Mouse (Mus musculus) neural tube, embryonic 11.5 days (tissue): ENCODE results near the gene H1foo. TPM values are rescaled to one million over a fixed set of nuclear protein-coding genes. Genes with fewer than 3 reads are reported as not detected.

Experiments used
- ATAC-seq: fragments of 200-750 bp; cut with Nextera tagmentation; 2 replicates; pipeline ENCODE4 v1.8.0; 2017; ENCODE audit warnings: moderate number of reproducible peaks, mild to moderate bottlenecking, moderate TSS enrichment, moderate library complexity; ENCODE audit not compliant: insufficient read depth, low FRiP score, low TSS enrichment
- DNase-seq: peaks from one replicate; pipeline ENCODE4 v3.0.0-alpha.2; 2015; ENCODE audit warnings: low spot score
- H3K27ac ChIP-seq: fragments of 300-500 bp; sonication (generic); 2 replicates; pipeline ENCODE4 v1.5.1; 2014; ENCODE audit warnings: low read depth, mild to moderate bottlenecking, low read length
- H3K27me3 ChIP-seq: fragments of 300-500 bp; sonication (generic); 2 replicates; pipeline ENCODE4 v1.6.1; 2014; ENCODE audit warnings: mild to moderate bottlenecking, low read length, mixed read lengths; ENCODE audit not compliant: control insufficient read depth, insufficient read depth
- H3K36me3 ChIP-seq: fragments of 300-500 bp; sonication (generic); 2 replicates; pipeline ENCODE4 v1.6.1; 2014; ENCODE audit warnings: mild to moderate bottlenecking, low read length, moderate library complexity, mixed read lengths; ENCODE audit not compliant: control insufficient read depth, insufficient read depth
- H3K4me1 ChIP-seq: fragments of 300-500 bp; sonication (generic); 2 replicates; pipeline ENCODE4 v1.6.1; 2014; ENCODE audit warnings: low read length, mixed read lengths; ENCODE audit not compliant: control insufficient read depth, insufficient read depth
- H3K4me2 ChIP-seq: fragments of 300-500 bp; sonication (generic); 2 replicates; pipeline ENCODE4 v1.6.1; 2014; ENCODE audit warnings: low read depth, mild to moderate bottlenecking, moderate library complexity
- H3K4me3 ChIP-seq: fragments of 300-500 bp; sonication (generic); 2 replicates; pipeline ENCODE4 v1.5.1; 2014; ENCODE audit warnings: low read depth, low read length
- H3K9ac ChIP-seq: fragments of 300-500 bp; sonication (generic); 2 replicates; pipeline ENCODE4 v1.6.1; 2014; ENCODE audit warnings: mild to moderate bottlenecking, low read length
- H3K9me3 ChIP-seq: fragments of 300-500 bp; sonication (generic); 2 replicates; pipeline ENCODE4 v1.6.1; 2016; ENCODE audit warnings: low read length; ENCODE audit not compliant: control insufficient read depth
- WGBS: fragments of 180-500 bp; shearing (Covaris S2); extraction: QIAGEN DNeasy Blood & Tissue Kit; methylation state at CpG from one replicate; pipeline ENCODE4 v1.1.7; 2014; 5-methylcytosine and 5-hydroxymethylcytosine counted together
- polyA plus RNA-seq: library from polyadenylated mRNA; unstranded; fragments of >200 nt; fragmentation: Nextera tagmentation; extraction: Ambion mirVana; gene quantifications from 2 replicates; pipeline ENCODE4 v1.2.1, GENCODE M21; 2014

Gene H1foo
- polyA plus RNA-seq, 1 experiment from 2014 or later = not detected

- DNase-seq (no peak), ATAC-seq (no peak)
- 80% methylated on average over 8 of the region's 8 CpGs for WGBS
- Histone ChIP-seq H3K4me1 (no peaks in the 10 kb centered on the region), H3K9me3 (no peaks in the 10 kb centered on the region), H3K27me3 (no peaks in the 10 kb centered on the region), H3K27ac (no peak overlapping the region), H3K9ac (no peak overlapping the region), H3K4me2 (no peak overlapping the region), H3K4me3 (no peak overlapping the region), H3K36me3 (no peaks in the 10 kb centered on the region)
These were observed 9.2 kb upstream of the H1foo start for GRCm38 (mm10) chr6:115935544-115935943.

- Histone ChIP-seq H3K4me1 (no peaks in the 10 kb centered on the region), H3K27me3 (no peaks in the 10 kb centered on the region), H3K9me3 (no peaks in the 10 kb centered on the region), H3K36me3 (no peaks in the 10 kb centered on the region), H3K4me2 (no peak overlapping the region), H3K9ac (no peak overlapping the region), H3K27ac (no peak overlapping the region), H3K4me3 (no peak overlapping the region)
- ATAC-seq (no peak), DNase-seq (no peak)
- WGBS = 92% methylated on average over 2 of the region's 2 CpGs
These were observed 6.7 kb upstream of the H1foo start for GRCm38 (mm10) chr6:115938011-115938410.

GRCm38 (mm10) chr6:115938798-115939197 is 5.9 kb upstream of the H1foo start:
- no peak overlapping the region for H3K27ac ChIP-seq
- DNase-seq (no peak), ATAC-seq (no peak)
- no peaks in the 10 kb centered on the region for H3K4me1 ChIP-seq
- H3K9ac ChIP-seq = no peak overlapping the region
- no peaks in the 10 kb centered on the region for H3K36me3 ChIP-seq
- H3K4me2 ChIP-seq = no peak overlapping the region
- 59% methylated on average over 1 of the region's 1 CpGs for WGBS
- H3K9me3 ChIP-seq = no peaks in the 10 kb centered on the region
- no peak overlapping the region for H3K4me3 ChIP-seq
- H3K27me3 ChIP-seq = no peaks in the 10 kb centered on the region

- no peak for DNase-seq
- no peaks in the 10 kb centered on the region for H3K36me3 ChIP-seq
- no peaks in the 10 kb centered on the region for H3K4me1 ChIP-seq
- no peak overlapping the region for H3K4me2 ChIP-seq
- H3K9ac ChIP-seq = no peak overlapping the region
- H3K27ac ChIP-seq = no peak overlapping the region
- no peak for ATAC-seq
- no peak overlapping the region for H3K4me3 ChIP-seq
- 97% methylated on average over 1 of the region's 1 CpGs for WGBS
- H3K9me3 ChIP-seq = no peaks in the 10 kb centered on the region
- H3K27me3 ChIP-seq = no peaks in the 10 kb centered on the region
These were observed 4.1 kb upstream of the H1foo start for GRCm38 (mm10) chr6:115940603-115941002.

GRCm38 (mm10) chr6:115941128-115941527 is 3.6 kb upstream of the H1foo start:
- DNase-seq (no peak), ATAC-seq (no peak)
- Histone ChIP-seq H3K9ac (no peak overlapping the region), H3K27me3 (no peaks in the 10 kb centered on the region), H3K4me3 (no peak overlapping the region), H3K9me3 (no peaks in the 10 kb centered on the region), H3K4me2 (no peak overlapping the region), H3K27ac (no peak overlapping the region), H3K4me1 (no peaks in the 10 kb centered on the region), H3K36me3 (no peaks in the 10 kb centered on the region)
- WGBS = 9% methylated on average over 10 of the region's 12 CpGs

GRCm38 (mm10) chr6:115943498-115944427 is 975 bp upstream of the H1foo start:
- no peak overlapping the region for H3K27ac ChIP-seq
- WGBS = 79% methylated on average over 9 of the region's 9 CpGs

GRCm38 (mm10) chr6:115945633-115946032 is 895 bp downstream of the H1foo start:
- H3K4me3 ChIP-seq = no peak overlapping the region
- H3K9ac ChIP-seq = no peak overlapping the region
- H3K4me1 ChIP-seq = no peaks in the 10 kb centered on the region
- 86% methylated on average over 8 of the region's 8 CpGs for WGBS
- no peaks in the 10 kb centered on the region for H3K27me3 ChIP-seq
- H3K27ac ChIP-seq = no peak overlapping the region
- H3K4me2 ChIP-seq = no peak overlapping the region
- no peaks in the 10 kb centered on the region for H3K36me3 ChIP-seq
- ATAC-seq = no peak
- no peak for DNase-seq
- H3K9me3 ChIP-seq = no peaks in the 10 kb centered on the region

More at GRCm38 (mm10) chr6:115943498-115944427, 975 bp upstream of the H1foo start:
- no peak overlapping the region for H3K4me2 ChIP-seq
- no peaks in the 10 kb centered on the region for H3K4me1 ChIP-seq
- H3K4me3 ChIP-seq = no peak overlapping the region
- H3K27me3 ChIP-seq = no peaks in the 10 kb centered on the region
- H3K9ac ChIP-seq = no peak overlapping the region
- ATAC-seq = no peak
- H3K9me3 ChIP-seq = no peaks in the 10 kb centered on the region
- no peaks in the 10 kb centered on the region for H3K36me3 ChIP-seq
- DNase-seq = no peak

- no peaks in the 10 kb centered on the region for H3K36me3 ChIP-seq
- no peak overlapping the region for H3K4me2 ChIP-seq
- no peak for ATAC-seq
- H3K27me3 ChIP-seq = no peaks in the 10 kb centered on the region
- H3K4me3 ChIP-seq = no peak overlapping the region
- no peaks in the 10 kb centered on the region for H3K9me3 ChIP-seq
- WGBS = 75% methylated on average over 6 of the region's 6 CpGs
- H3K27ac ChIP-seq = no peak overlapping the region
- no peaks in the 10 kb centered on the region for H3K4me1 ChIP-seq
- DNase-seq = no peak
- no peak overlapping the region for H3K9ac ChIP-seq
These were observed 1.7 kb downstream of the H1foo start for GRCm38 (mm10) chr6:115946389-115946788.

GRCm38 (mm10) chr6:115954506-115955074 is 9.9 kb downstream of the H1foo start:
- H3K4me3 ChIP-seq = no peak overlapping the region
- no peak overlapping the region for H3K9ac ChIP-seq
- no peaks in the 10 kb centered on the region for H3K36me3 ChIP-seq
- no peak overlapping the region for H3K4me2 ChIP-seq
- no peaks in the 10 kb centered on the region for H3K9me3 ChIP-seq
- no peak for DNase-seq
- ATAC-seq = no peak
- 88% methylated on average over 9 of the region's 9 CpGs for WGBS
- peaks cover 6% of the 10 kb centered on the region for H3K4me1 ChIP-seq
- no peaks in the 10 kb centered on the region for H3K27me3 ChIP-seq
- no peak overlapping the region for H3K27ac ChIP-seq
